ENCODE assay signal across 16 mouse cellular contexts in genomic region chr15:100052726-100053125, GRCm38 (mm10). TPM values are rescaled to one million over a fixed set of nuclear protein-coding genes. Genes with fewer than 3 reads are reported as not detected.
DNase-seq lines count a peak whose midpoint lies in the region; ATAC-seq and TF ChIP-seq lines count a peak whose summit lies in the region.
"Had no signal": no experiment of that assay in that cellular context is flagged by ENCODE, and none has a peak within 500 bp of the region (broad histone marks: within the 10 kb centered on the region; RNA-seq: fewer than 3 reads in every experiment).

No protein-coding gene starts in this region.

- no peaks in the 10 kb centered on the region for H3K9me3 ChIP-seq in forebrain, embryonic 12.5 days
- no peaks in the 10 kb centered on the region for H3K9me3 ChIP-seq in forebrain, embryonic 10.5 days
- H3K9me3 ChIP-seq in neural tube, embryonic 14.5 days (ENCODE audit: control insufficient read depth, low read length): no peaks in the 10 kb centered on the region
- H3K9me3 ChIP-seq: embryonic facial prominence, embryonic 12.5 days; kidney, embryonic 15.5 days; limb, embryonic 13.5 days had no signal

- peaks cover 15% of the 10 kb centered on the region for H3K4me1 ChIP-seq in forebrain, embryonic 12.5 days
- H3K4me1 ChIP-seq in forebrain, embryonic 10.5 days: peaks cover 15% of the 10 kb centered on the region
- peaks cover 10% of the 10 kb centered on the region; the same call in 1 of the 2 replicates for H3K4me1 ChIP-seq in cortical plate, adult 2 months (ENCODE audit: control insufficient read depth, insufficient read depth, low read length)
- peaks cover 12% of the 10 kb centered on the region for H3K4me1 ChIP-seq in neural tube, embryonic 14.5 days (ENCODE audit: control insufficient read depth, insufficient read depth, low read length)
- H3K4me1 ChIP-seq: embryonic facial prominence, embryonic 12.5 days had no signal

- no peak for TF ChIP-seq CTCF in layer of hippocampus, adult 2 months (conservative IDR thresholded peaks at IDR 0.05)
- TF ChIP-seq CTCF in cortical plate, adult 2 months (IDR thresholded peaks at IDR 0.05; ENCODE audit: extremely low read depth, insufficient read depth, low read length): no peak

- no peak overlapping the region for H3K9ac ChIP-seq in forebrain, embryonic 12.5 days
- H3K9ac ChIP-seq in neural tube, embryonic 14.5 days (replicated peaks; ENCODE audit: low read depth, low read length): 0 out of 2 replicates have a peak overlapping the region, but pooled peaks have one; percentile 25
- H3K9ac ChIP-seq: embryonic facial prominence, embryonic 12.5 days; kidney, embryonic 15.5 days; limb, embryonic 13.5 days had no signal

- no peak for DNase-seq in forebrain, embryonic 10.5 days (ENCODE audit: extremely low spot score, low spot score)
- no peak for DNase-seq in layer of hippocampus, adult 2 months (ENCODE audit: low spot score in 2 of 2)
- no peak for DNase-seq in layer of hippocampus, adult 8-10 months (ENCODE audit: low spot score in 2 of 2)
- no peak for DNase-seq in urinary bladder, postnatal 36 days (ENCODE audit: low spot score in 2 of 2)
- no peak for DNase-seq in layer of hippocampus, adult 9-11 months
- DNase-seq: cerebellum, postnatal 10 days; layer of hippocampus, postnatal 36 days; lung, adult 2 months; right cerebral cortex, postnatal 14 days had no signal

- H3K4me2 ChIP-seq in forebrain, embryonic 12.5 days: no peak overlapping the region
- peak overlapping the region; percentile 23 for H3K4me2 ChIP-seq in neural tube, embryonic 14.5 days (ENCODE audit: low read depth, low read length)
- H3K4me2 ChIP-seq: embryonic facial prominence, embryonic 12.5 days; kidney, embryonic 15.5 days; limb, embryonic 13.5 days had no signal

- no peaks in the 10 kb centered on the region for H3K27me3 ChIP-seq in forebrain, embryonic 12.5 days
- no peaks in the 10 kb centered on the region for H3K27me3 ChIP-seq in forebrain, embryonic 10.5 days (ENCODE audit: poor library complexity, severe bottlenecking)
- H3K27me3 ChIP-seq in neural tube, embryonic 14.5 days (ENCODE audit: control insufficient read depth, insufficient read depth, low read length): no peaks in the 10 kb centered on the region
- H3K27me3 ChIP-seq: embryonic facial prominence, embryonic 12.5 days; kidney, embryonic 15.5 days; limb, embryonic 13.5 days had no signal

- H3K4me3 ChIP-seq in forebrain, embryonic 12.5 days (replicated peaks): no peak overlapping the region
- no peak overlapping the region for H3K4me3 ChIP-seq in forebrain, embryonic 10.5 days
- no peak overlapping the region for H3K4me3 ChIP-seq in layer of hippocampus, adult 2 months
- no peak overlapping the region for H3K4me3 ChIP-seq in cortical plate, adult 2 months (ENCODE audit: insufficient read depth, low read length)
- H3K4me3 ChIP-seq in neural tube, embryonic 14.5 days (ENCODE audit: low read depth, low read length): no peak overlapping the region
- H3K4me3 ChIP-seq: embryonic facial prominence, embryonic 12.5 days; kidney, embryonic 15.5 days; limb, embryonic 13.5 days had no signal

- no peak for TF ChIP-seq POLR2A in cortical plate, adult 2 months (IDR thresholded peaks at IDR 0.05; ENCODE audit: extremely low read depth, insufficient read depth, low read length)

- ATAC-seq in forebrain, embryonic 12.5 days (ENCODE audit: low FRiP score): peak; percentile 41; the same call in 1 of the 2 replicates
- ATAC-seq in neural tube, embryonic 14.5 days (ENCODE audit: low read depth): no peak
- ATAC-seq: activated CD4-positive, CD25-positive, alpha-beta regulatory T cell, adult 4 months had no signal

- 0 out of 2 replicates have a peak overlapping the region, but pooled peaks have one; percentile 53 for H3K27ac ChIP-seq in forebrain, embryonic 12.5 days
- no peak overlapping the region for H3K27ac ChIP-seq in forebrain, embryonic 10.5 days
- peak overlapping the region; percentile 65 for H3K27ac ChIP-seq in layer of hippocampus, adult 2 months
- H3K27ac ChIP-seq in cortical plate, adult 2 months (ENCODE audit: insufficient read depth, low read length): peak overlapping the region; percentile 80; the same call in 1 of the 2 replicates
- H3K27ac ChIP-seq in neural tube, embryonic 14.5 days (ENCODE audit: low read depth, low read length): peak overlapping the region; percentile 44; the same call in 1 of the 2 replicates
- H3K27ac ChIP-seq: embryonic facial prominence, embryonic 12.5 days; kidney, embryonic 15.5 days; limb, embryonic 13.5 days had no signal

- 45% methylated on average over 3 of the region's 3 CpGs for whole genome bisulfite sequencing in forebrain, embryonic 12.5 days
- WGBS in forebrain, embryonic 10.5 days: 42% methylated on average over 3 of the region's 3 CpGs
- WGBS in neural tube, embryonic 14.5 days: 8% methylated on average over 3 of the region's 3 CpGs

- peaks cover 12% of the 10 kb centered on the region for H3K36me3 ChIP-seq in forebrain, embryonic 12.5 days (replicated peaks)
- H3K36me3 ChIP-seq in forebrain, embryonic 10.5 days (replicated peaks): peaks cover 58% of the 10 kb centered on the region
- no peaks in the 10 kb centered on the region for H3K36me3 ChIP-seq in neural tube, embryonic 14.5 days (ENCODE audit: control insufficient read depth, insufficient read depth, low read length)

RNA-seq across cellular contexts. Expression of gene Dip2b, which starts 14.3 kb away (rescaled TPM):
- polyA plus RNA-seq in forebrain, embryonic 12.5 days (2016; fragmentation: Nextera tagmentation; extraction: Ambion mirVana): 25.8 and 27.3 TPM in 2 replicates
- polyA plus RNA-seq in forebrain, embryonic 10.5 days (2016; fragmentation: Nextera tagmentation; extraction: Ambion mirVana): 15.2 and 17.4 TPM in 2 replicates
- 10 to 100 TPM; 47.7 to 51.3 TPM for total RNA-seq in layer of hippocampus, adult 2 months (2021)
- total RNA-seq in layer of hippocampus, adult 8-10 months (2022): 10 to 100 TPM; 46.0 to 55.2 (median 48.7) TPM
- 35.3 and 35.9 TPM in 2 replicates for polyA plus RNA-seq in cortical plate, adult 2 months (2012; rRNA removed)
- 31.0 and 32.6 TPM in 2 replicates for polyA plus RNA-seq in neural tube, embryonic 14.5 days (2014; fragmentation: Nextera tagmentation; extraction: Ambion mirVana)
